Mouse (Mus musculus) ES-E14 (cell line): ENCODE data around the gene Lhx6.

Experiments
- CHD2 ChIP-seq: IDR thresholded peaks from 2 replicates; pipeline ENCODE4 v1.6.1; 2014; ENCODE audit warnings: mild to moderate bottlenecking, low read depth, low read length, inconsistent platforms
- HCFC1 ChIP-seq: IDR thresholded peaks from 2 replicates; pipeline ENCODE4 v1.6.1; 2012; ENCODE audit warnings: low read length, inconsistent platforms, borderline replicate concordance; ENCODE audit not compliant: insufficient read depth
- MAFK ChIP-seq: IDR thresholded peaks from 2 replicates; pipeline ENCODE4 v1.6.1; 2014; ENCODE audit warnings: mild to moderate bottlenecking, low read depth, low read length, inconsistent platforms; ENCODE audit not compliant: insufficient read depth
- ZNF384 ChIP-seq: IDR thresholded peaks from 2 replicates; pipeline ENCODE4 v1.6.1; 2012; ENCODE audit warnings: low read depth, low read length, inconsistent platforms

DNA sequence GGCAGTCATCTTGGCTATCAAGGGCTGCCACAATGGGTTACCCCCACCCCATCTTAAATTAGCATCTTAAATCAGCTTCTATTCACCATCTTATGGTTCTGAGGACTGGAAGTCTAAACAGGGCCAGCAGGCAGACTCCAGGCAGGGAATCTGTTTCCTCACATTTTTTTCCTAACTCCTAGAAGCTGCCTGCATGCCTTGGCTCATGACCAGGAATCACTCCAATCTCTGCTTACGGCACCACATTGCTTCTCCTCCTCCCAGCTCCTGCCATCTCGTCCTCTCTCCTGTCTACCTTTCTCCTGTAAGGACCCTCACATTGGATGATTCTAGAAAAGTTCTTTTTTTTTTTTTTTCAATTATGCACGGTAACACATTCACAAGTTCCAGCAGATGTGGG, 52.0 kb downstream of the Lhx6 start:
- TF ChIP-seq ZNF384 (no peak), HCFC1 (no peak), MAFK (no peak), CHD2 (no peak)
